Mouse (Mus musculus): Measurements from ENCODE around the gene Kdf1. TPM values are rescaled to one million over a fixed set of nuclear protein-coding genes. Genes with fewer than 3 reads are reported as not detected.

The Kdf1 gene
- total RNA-seq, 2 experiments from 2014 or later: not detected

Small RNA genes within 50 kb of the gene (microRNA-seq; reads per million reads assigned to microRNA genes)
- not detected for gene Gm23158

Other genes starting within 250 kb of the Kdf1 start
- gene Tmem222, start 241.2 kb upstream of the Kdf1 start, total RNA-seq (2021): 10 to 100 TPM; 24.8 to 25.7 TPM
- gene Wdtc1, start 165.5 kb upstream of the Kdf1 start, total RNA-seq (2021): 10 to 100 TPM; 81.2 to 82.7 TPM
- 10 to 100 TPM; 16.3 to 20.0 TPM for gene Slc9a1, start 149.3 kb upstream of the Kdf1 start, total RNA-seq (2021)
- gene Tent5b, start 38.8 kb upstream of the Kdf1 start, total RNA-seq (2021): 1 to 10 TPM; 2.5 to 4.0 TPM
- 1 to 10 TPM; 2.2 to 4.3 TPM for gene Trnp1, start 20.4 kb upstream of the Kdf1 start, total RNA-seq (2021)
- 10 to 100 TPM; 66.9 to 67.9 TPM for gene Nudc, start 27.0 kb downstream of the Kdf1 start, total RNA-seq (2021)
- 10 to 100 TPM; 18.1 to 20.0 TPM for gene Nr0b2, start 34.4 kb downstream of the Kdf1 start, total RNA-seq (2021)
- gene Gpatch3, start 55.8 kb downstream of the Kdf1 start, total RNA-seq (2021): 1 to 10 TPM; 4.7 to 5.3 TPM
- gene Gpn2, start 65.4 kb downstream of the Kdf1 start, total RNA-seq (2021): 1 to 10 TPM; 6.4 to 6.8 TPM
- 1 to 10 TPM; 1.5 TPM for gene Sfn, start 83.2 kb downstream of the Kdf1 start, total RNA-seq (2021)
- 10 to 100 TPM; 18.7 to 20.1 TPM for gene Zdhhc18, start 131.2 kb downstream of the Kdf1 start, total RNA-seq (2021)
- gene Pigv, start 153.7 kb downstream of the Kdf1 start, total RNA-seq (2021): 10 to 100 TPM; 10.6 to 11.2 TPM
- 10 to 100 TPM; 35.4 to 42.2 TPM for gene Arid1a, start 237.8 kb downstream of the Kdf1 start, total RNA-seq (2021)